Mouse (Mus musculus) ES-Bruce4 (cell line): ENCODE measurements around the gene Smo. TPM values are rescaled to one million over a fixed set of nuclear protein-coding genes. Genes with fewer than 3 reads are reported as not detected.

Experiments
- H3K27ac ChIP-seq: 2 replicates; pipeline ENCODE4 v1.5.1; 2012; ENCODE audit warnings: low read length, inconsistent platforms; ENCODE audit not compliant: insufficient read depth
- H3K27me3 ChIP-seq: 2 replicates; pipeline ENCODE4 v1.6.1; 2012; ENCODE audit warnings: mild to moderate bottlenecking, low read length, inconsistent platforms; ENCODE audit not compliant: control insufficient read depth, poor library complexity, insufficient read depth, severe bottlenecking
- H3K36me3 ChIP-seq: 2 replicates; pipeline ENCODE4 v1.6.1; 2012; ENCODE audit warnings: inconsistent platforms, mild to moderate bottlenecking, low read length, moderate library complexity; ENCODE audit not compliant: control insufficient read depth, poor library complexity, insufficient read depth, severe bottlenecking
- H3K4me1 ChIP-seq: one replicate; pipeline ENCODE4 v1.8.1; 2011; ENCODE audit warnings: low read length; ENCODE audit not compliant: control insufficient read depth, insufficient read depth
- H3K4me3 ChIP-seq: 2 replicates; pipeline ENCODE4 v1.5.1; 2011; ENCODE audit warnings: low read depth, mild to moderate bottlenecking, low read length
- H3K9ac ChIP-seq: 2 replicates; pipeline ENCODE4 v1.6.1; 2012; ENCODE audit warnings: low read depth, mild to moderate bottlenecking, inconsistent platforms; ENCODE audit not compliant: poor library complexity, severe bottlenecking
- H3K9me3 ChIP-seq: replicated peaks from 2 replicates; pipeline ENCODE4 v1.6.1; 2012; ENCODE audit warnings: mild to moderate bottlenecking, low read length, inconsistent platforms; ENCODE audit not compliant: control insufficient read depth, poor library complexity, insufficient read depth, severe bottlenecking
- CTCF ChIP-seq: IDR thresholded peaks from one replicate; pipeline ENCODE4 v1.8.1; 2011; ENCODE audit warnings: low read depth, low read length
- EP300 ChIP-seq: IDR thresholded peaks from 2 replicates; pipeline ENCODE4 v1.6.1; 2011; ENCODE audit warnings: low read depth, low read length; ENCODE audit not compliant: insufficient read depth
- POLR2A ChIP-seq: IDR thresholded peaks from one replicate; pipeline ENCODE4 v1.8.1; 2011; ENCODE audit warnings: low read length; ENCODE audit not compliant: insufficient read depth
- polyA plus RNA-seq: library from polyadenylated mRNA; stranded (reverse); fragments of >200 nt; gene quantifications from 2 replicates; pipeline ENCODE4 v1.2.4, GENCODE M21; 2011; ENCODE audit warnings: low read depth; ENCODE audit not compliant: missing spikeins, insufficient read depth, insufficient read length

Gene Smo
- polyA plus RNA-seq, result 26.5 and 28.2 TPM in 2 replicates

- no peak within 1 kb of the TSS for H3K27ac ChIP-seq
- TF ChIP-seq CTCF (no peak), POLR2A (peak; percentile 23), EP300 (no peak)
- H3K9ac ChIP-seq, result peak within 1 kb of the TSS; percentile 97
- no peaks in the 10 kb centered on the region for H3K9me3 ChIP-seq
- H3K27me3 ChIP-seq, result no peaks in the 10 kb centered on the region; the same call in 1 of the 2 replicates
- H3K4me3 ChIP-seq, result peak within 1 kb of the TSS; percentile 78
- no peaks in the 10 kb centered on the region for H3K4me1 ChIP-seq
- no peaks in the 10 kb centered on the region for H3K36me3 ChIP-seq
Measured at GRCm38 (mm10) chr6:29735336-29735688, at the start of gene Smo. TSS of gene Smo (plus strand) at chr6:29735503.

DNA sequence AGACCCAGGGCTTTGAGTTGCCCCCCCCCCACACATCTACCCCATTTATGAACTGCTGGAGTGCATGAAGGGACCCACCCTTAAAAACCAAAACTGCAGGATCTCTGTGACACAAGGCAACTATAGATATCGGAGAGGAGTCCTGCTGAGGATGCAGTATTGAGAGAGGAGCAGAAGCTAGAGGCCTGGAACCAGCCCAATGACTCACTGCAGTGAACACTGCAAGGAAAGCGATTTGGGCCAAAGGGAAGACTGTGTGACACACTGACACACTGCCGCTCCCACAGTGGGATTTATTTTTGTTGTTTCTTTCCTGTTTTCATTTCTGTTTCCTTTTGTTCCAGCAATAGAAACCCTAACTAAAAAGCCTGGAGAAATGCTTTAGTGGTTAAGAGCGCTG, 49.4 kb upstream of the Smo start:
- no peak for TF ChIP-seq EP300
- no peak for TF ChIP-seq POLR2A
- no peak for TF ChIP-seq CTCF
- H3K27ac ChIP-seq, result no peak overlapping the region
- no peaks in the 10 kb centered on the region for H3K27me3 ChIP-seq
- H3K4me3 ChIP-seq, result no peak overlapping the region
- H3K9ac ChIP-seq, result no peak overlapping the region
- no peaks in the 10 kb centered on the region for H3K9me3 ChIP-seq
- H3K36me3 ChIP-seq, result no peaks in the 10 kb centered on the region
- no peaks in the 10 kb centered on the region for H3K4me1 ChIP-seq

DNA sequence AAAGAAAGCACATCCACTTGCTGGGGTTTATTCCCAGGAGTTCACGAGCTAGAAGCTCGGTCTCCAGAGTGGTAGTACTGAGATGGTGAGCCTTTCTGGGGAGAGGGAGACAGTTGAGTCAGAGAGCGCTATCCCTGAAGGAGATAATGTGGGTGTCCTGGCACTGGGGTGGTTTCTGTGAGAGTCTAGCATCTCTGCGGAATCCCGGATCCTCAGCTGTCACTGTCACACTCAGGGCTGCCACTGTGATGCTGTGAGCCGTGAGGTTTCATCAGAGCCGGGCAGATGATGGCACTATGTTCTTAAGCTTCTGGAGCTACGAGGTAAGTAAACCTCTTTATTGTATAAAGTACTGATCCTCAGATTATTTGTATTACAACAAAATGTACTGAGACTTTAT, 45.8 kb upstream of the Smo start:
- no peak overlapping the region for H3K9ac ChIP-seq
- no peaks in the 10 kb centered on the region for H3K27me3 ChIP-seq
- H3K4me1 ChIP-seq, result no peaks in the 10 kb centered on the region
- H3K27ac ChIP-seq, result no peak overlapping the region
- H3K9me3 ChIP-seq, result no peaks in the 10 kb centered on the region
- TF ChIP-seq EP300, result no peak
- no peak for TF ChIP-seq POLR2A
- TF ChIP-seq CTCF, result no peak
- H3K4me3 ChIP-seq, result no peak overlapping the region
- H3K36me3 ChIP-seq, result no peaks in the 10 kb centered on the region

DNA sequence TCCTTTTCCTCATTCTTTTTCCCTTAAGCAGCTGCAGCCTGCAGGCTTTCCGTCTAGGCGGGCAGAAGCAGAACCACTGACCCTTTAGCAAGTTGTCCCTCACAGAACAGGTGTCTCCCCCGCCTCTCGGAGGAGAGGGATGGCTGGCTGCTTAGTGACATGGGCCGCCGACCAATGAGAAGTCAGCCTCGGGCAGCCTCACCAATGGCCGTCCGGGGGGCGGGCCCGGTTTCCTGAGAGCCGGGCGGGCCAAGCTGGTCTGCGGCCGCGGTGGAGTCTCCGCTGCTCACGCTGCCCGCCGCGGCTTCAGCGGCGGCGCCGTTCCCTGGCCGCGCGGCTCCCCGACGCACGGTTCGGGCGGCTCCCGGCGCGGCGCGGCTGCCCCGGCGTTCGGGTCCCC, 41.4 kb upstream of the Smo start, which contains the start of gene Tspan33:
Tspan33 (plus strand) TSS at position 270 of the 400 bp plus-strand sequence.
- Histone ChIP-seq H3K27me3 (no peaks in the 10 kb centered on the region), H3K4me1 (no peaks in the 10 kb centered on the region), H3K36me3 (no peaks in the 10 kb centered on the region), H3K9ac (peak within 1 kb of the TSS; percentile 83), H3K9me3 (no peaks in the 10 kb centered on the region), H3K27ac (no peak within 1 kb of the TSS), H3K4me3 (peak within 1 kb of the TSS; percentile 76)
- TF ChIP-seq CTCF, result no peak

DNA sequence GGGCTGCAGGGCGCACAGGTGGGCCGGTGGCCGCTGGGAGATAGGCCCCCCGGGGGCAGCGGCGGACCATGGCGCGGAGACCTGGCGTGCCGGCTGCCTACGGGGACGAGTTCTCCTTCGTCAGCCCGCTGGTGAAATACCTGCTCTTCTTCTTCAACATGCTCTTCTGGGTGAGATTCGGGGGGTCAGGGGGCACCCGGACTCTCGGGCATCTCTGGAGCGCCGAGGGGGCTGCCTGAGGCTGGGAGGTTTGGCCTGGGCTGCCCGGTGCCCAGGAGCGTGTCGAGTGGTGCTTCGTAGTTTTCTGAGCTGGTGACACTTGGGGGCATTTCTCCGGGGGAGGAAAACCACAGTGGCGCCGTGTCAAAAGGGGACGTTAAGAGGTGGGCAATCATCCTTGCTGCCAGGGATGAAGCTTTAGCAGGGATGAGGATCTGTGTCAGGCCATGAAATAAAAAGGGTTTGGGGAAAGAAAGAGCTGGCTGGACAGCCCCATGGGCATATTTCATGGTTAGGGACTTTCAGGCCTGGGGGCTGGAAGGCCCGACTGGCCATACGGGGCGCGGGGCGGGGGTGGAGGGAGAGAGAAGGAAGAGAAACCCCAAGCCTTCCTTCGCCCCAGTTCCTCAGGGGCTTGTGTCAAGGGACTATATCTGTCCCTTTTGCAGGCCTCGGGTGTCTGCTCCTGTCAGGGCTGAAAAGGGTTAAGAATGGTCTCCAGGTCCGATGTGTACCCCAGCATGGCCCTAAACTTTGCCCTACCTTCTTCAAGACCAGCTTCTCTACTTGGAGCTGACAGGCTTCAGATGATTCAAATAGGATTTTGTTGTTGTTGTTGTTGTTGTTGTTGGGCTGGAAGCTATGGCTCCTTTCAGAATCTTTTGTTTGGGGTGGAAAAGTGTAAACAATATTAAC, 40.7 kb upstream of the Smo start:
- Histone ChIP-seq H3K27me3 (no peaks in the 10 kb centered on the region), H3K4me3 (peak overlapping the region; percentile 76)

GRCm38 (mm10) chr6:29695290-29695674, 40.0 kb upstream of the Smo start:
- Histone ChIP-seq H3K27me3 (no peaks in the 10 kb centered on the region), H3K36me3 (no peaks in the 10 kb centered on the region), H3K9ac (no peak overlapping the region), H3K9me3 (no peaks in the 10 kb centered on the region), H3K27ac (no peak overlapping the region), H3K4me3 (no peak overlapping the region), H3K4me1 (no peaks in the 10 kb centered on the region)
- TF ChIP-seq EP300 (no peak), CTCF (no peak), POLR2A (no peak)

More for the DNA sequence above, 40.7 kb upstream of the Smo start:
- Histone ChIP-seq H3K9ac (peak overlapping the region; percentile 83), H3K36me3 (no peaks in the 10 kb centered on the region), H3K27ac (no peak overlapping the region), H3K9me3 (no peaks in the 10 kb centered on the region), H3K4me1 (no peaks in the 10 kb centered on the region)
- TF ChIP-seq CTCF, result no peak
- TF ChIP-seq EP300, result no peak
- TF ChIP-seq POLR2A, result no peak
